Mouse (Mus musculus): ENCODE data around the gene Rhot1. TPM values are rescaled to one million over a fixed set of nuclear protein-coding genes. Genes with fewer than 3 reads are reported as not detected.

Gene Rhot1
- 46.4 and 48.1 TPM in 2 replicates for polyA plus RNA-seq (2015; fragmentation: Nextera tagmentation; extraction: Ambion mirVana)

DNA sequence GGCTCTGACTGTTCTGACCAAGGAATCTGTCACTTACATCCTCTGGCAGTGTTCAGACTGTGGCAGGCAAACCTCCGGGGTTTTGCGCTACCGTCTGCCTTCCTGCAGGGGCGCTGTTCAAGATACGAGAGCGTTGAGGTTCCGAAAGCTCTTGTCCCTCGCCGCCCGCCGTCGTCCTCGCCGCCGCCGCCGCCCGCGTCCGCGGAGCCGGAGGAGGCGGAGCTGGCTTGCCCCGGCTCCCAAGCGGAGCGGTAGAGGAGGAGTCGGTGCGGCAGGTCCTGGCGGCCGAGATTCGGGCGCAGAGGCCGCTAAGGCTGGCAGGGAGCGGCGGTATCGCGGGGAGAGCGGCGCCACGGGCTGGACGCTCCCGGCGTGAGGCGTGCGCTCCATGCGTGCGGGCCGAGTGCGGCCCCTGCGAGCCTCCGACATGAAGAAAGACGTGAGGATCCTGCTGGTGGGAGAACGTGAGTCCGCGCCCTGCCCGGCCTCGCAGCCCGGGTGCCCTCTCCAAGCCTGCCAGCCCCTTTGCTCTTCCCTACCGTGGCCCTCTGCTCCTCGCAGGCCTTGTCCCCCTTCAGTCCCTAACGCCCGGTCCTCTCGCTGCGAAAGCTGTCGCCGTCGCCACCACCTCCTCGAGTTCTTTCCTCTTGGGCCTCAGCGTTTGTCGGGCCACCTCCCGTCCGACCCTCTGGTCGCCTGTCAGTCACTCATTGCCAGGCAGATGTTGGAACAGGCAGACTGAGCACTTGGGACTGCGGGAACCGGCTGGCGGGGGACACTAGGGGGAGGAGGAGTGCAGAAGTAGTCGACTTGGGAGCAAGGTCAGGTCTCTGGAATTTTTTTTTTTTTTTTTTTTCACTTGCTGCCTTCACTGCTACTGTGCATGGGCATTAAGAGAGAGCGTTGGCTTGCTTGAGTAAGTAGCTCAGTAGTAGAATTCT lies at the start of gene Rhot1:
Rhot1 (plus strand) TSS at position 160 of the 941 bp plus-strand sequence.
- no peaks in the 10 kb centered on the region for H3K27me3 ChIP-seq (ENCODE audit: insufficient read depth, low read length)
- under 1% methylated on average over 75 of the region's 78 CpGs for WGBS
- peak within 1 kb of the TSS; percentile 67 for H3K4me2 ChIP-seq (ENCODE audit: low read length)
- peak within 1 kb of the TSS; percentile 94 for H3K9ac ChIP-seq (ENCODE audit: low read depth, low read length)
- peak; percentile 88 for TF ChIP-seq CTCF (IDR thresholded peaks at IDR 0.05; ENCODE audit: low read depth)
- ATAC-seq (replicated peaks; ENCODE audit: low FRiP score, low read depth) (peak; percentile 95), DNase-seq (ENCODE audit: low spot score) (peak; percentile 95)
- H3K4me1 ChIP-seq (replicated peaks; ENCODE audit: insufficient read depth, low read length) = peaks cover 7% of the 10 kb centered on the region; the same call in 1 of the 2 replicates
- H3K4me3 ChIP-seq (replicated peaks; ENCODE audit: low read depth, low read length) = peak within 1 kb of the TSS; percentile 94
- H3K36me3 ChIP-seq (ENCODE audit: insufficient read depth, low read length) = no peaks in the 10 kb centered on the region
- peak within 1 kb of the TSS; percentile 97 for H3K27ac ChIP-seq
- no peaks in the 10 kb centered on the region for H3K9me3 ChIP-seq (replicated peaks; ENCODE audit: low read length)

GRCm38 (mm10) chr11:80161041-80161440 lies 47.8 kb upstream of the Rhot1 start:
- H3K36me3 ChIP-seq (ENCODE audit: insufficient read depth, low read length) = no peaks in the 10 kb centered on the region
- 72% methylated on average over 4 of the region's 4 CpGs for WGBS

GRCm38 (mm10) chr11:80163362-80164116 lies 45.3 kb upstream of the Rhot1 start:
- H3K4me2 ChIP-seq (ENCODE audit: low read length) = no peak overlapping the region
- no peak for TF ChIP-seq CTCF (IDR thresholded peaks at IDR 0.05; ENCODE audit: low read depth)
- no peaks in the 10 kb centered on the region for H3K4me1 ChIP-seq (replicated peaks; ENCODE audit: insufficient read depth, low read length)
- H3K9me3 ChIP-seq (replicated peaks; ENCODE audit: low read length) = no peaks in the 10 kb centered on the region
- H3K36me3 ChIP-seq (ENCODE audit: insufficient read depth, low read length) = no peaks in the 10 kb centered on the region
- no peak overlapping the region for H3K4me3 ChIP-seq (replicated peaks; ENCODE audit: low read depth, low read length)
- ATAC-seq (replicated peaks; ENCODE audit: low FRiP score, low read depth) (no peak), DNase-seq (ENCODE audit: low spot score) (no peak)
- WGBS = 63% methylated on average over 7 of the region's 7 CpGs
- no peak overlapping the region for H3K9ac ChIP-seq (ENCODE audit: low read depth, low read length)
- no peak overlapping the region for H3K27ac ChIP-seq
- H3K27me3 ChIP-seq (ENCODE audit: insufficient read depth, low read length) = no peaks in the 10 kb centered on the region

More at GRCm38 (mm10) chr11:80161041-80161440, 47.8 kb upstream of the Rhot1 start:
- no peak for TF ChIP-seq CTCF (IDR thresholded peaks at IDR 0.05; ENCODE audit: low read depth)
- Histone ChIP-seq H3K9me3 (replicated peaks; ENCODE audit: low read length) (no peaks in the 10 kb centered on the region), H3K9ac (ENCODE audit: low read depth, low read length) (no peak overlapping the region), H3K27me3 (ENCODE audit: insufficient read depth, low read length) (no peaks in the 10 kb centered on the region), H3K4me2 (ENCODE audit: low read length) (no peak overlapping the region), H3K4me1 (replicated peaks; ENCODE audit: insufficient read depth, low read length) (no peaks in the 10 kb centered on the region), H3K4me3 (replicated peaks; ENCODE audit: low read depth, low read length) (no peak overlapping the region), H3K27ac (no peak overlapping the region)
- ATAC-seq (replicated peaks; ENCODE audit: low FRiP score, low read depth) (no peak), DNase-seq (ENCODE audit: low spot score) (no peak)

DNA sequence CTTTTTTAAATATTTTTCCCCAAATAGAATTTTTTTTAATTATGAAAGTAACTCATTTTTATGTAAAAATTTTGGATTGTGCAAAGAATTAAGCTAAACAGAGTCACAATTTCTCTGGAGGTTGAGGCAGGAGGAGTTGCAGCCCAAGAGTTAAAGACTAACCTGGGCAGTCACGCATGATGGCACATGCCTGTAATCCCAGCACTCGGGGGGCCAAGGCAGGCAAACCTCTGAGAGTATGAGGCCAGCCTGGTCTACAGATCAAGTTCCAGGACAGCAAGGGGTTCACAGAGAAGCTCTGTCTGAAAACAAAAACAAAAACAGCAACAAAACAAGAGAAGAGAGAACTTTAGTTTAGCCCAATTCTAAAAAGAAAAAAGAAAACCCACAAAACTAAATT lies 44.6 kb upstream of the Rhot1 start:
- 36% methylated on average over 2 of the region's 2 CpGs for WGBS
- H3K9me3 ChIP-seq (replicated peaks; ENCODE audit: low read length) = no peaks in the 10 kb centered on the region
- H3K27me3 ChIP-seq (ENCODE audit: insufficient read depth, low read length) = no peaks in the 10 kb centered on the region
- no peak overlapping the region for H3K27ac ChIP-seq
- no peaks in the 10 kb centered on the region for H3K36me3 ChIP-seq (ENCODE audit: insufficient read depth, low read length)
- no peak overlapping the region for H3K4me2 ChIP-seq (ENCODE audit: low read length)
- no peak overlapping the region for H3K9ac ChIP-seq (ENCODE audit: low read depth, low read length)
- H3K4me1 ChIP-seq (replicated peaks; ENCODE audit: insufficient read depth, low read length) = no peaks in the 10 kb centered on the region
- DNase-seq (ENCODE audit: low spot score) = no peak
- TF ChIP-seq CTCF (IDR thresholded peaks at IDR 0.05; ENCODE audit: low read depth) = no peak
- H3K4me3 ChIP-seq (replicated peaks; ENCODE audit: low read depth, low read length) = no peak overlapping the region
- no peak for ATAC-seq (replicated peaks; ENCODE audit: low FRiP score, low read depth)

GRCm38 (mm10) chr11:80168121-80168520 lies 40.7 kb upstream of the Rhot1 start:
- Histone ChIP-seq H3K9ac (ENCODE audit: low read depth, low read length) (no peak overlapping the region), H3K4me2 (ENCODE audit: low read length) (no peak overlapping the region), H3K9me3 (replicated peaks; ENCODE audit: low read length) (no peaks in the 10 kb centered on the region), H3K4me3 (replicated peaks; ENCODE audit: low read depth, low read length) (no peak overlapping the region), H3K27ac (no peak overlapping the region), H3K27me3 (ENCODE audit: insufficient read depth, low read length) (no peaks in the 10 kb centered on the region), H3K36me3 (ENCODE audit: insufficient read depth, low read length) (no peaks in the 10 kb centered on the region), H3K4me1 (replicated peaks; ENCODE audit: insufficient read depth, low read length) (no peaks in the 10 kb centered on the region)
- no peak for ATAC-seq (replicated peaks; ENCODE audit: low FRiP score, low read depth)
- no peak for DNase-seq (ENCODE audit: low spot score)
- no peak for TF ChIP-seq CTCF (IDR thresholded peaks at IDR 0.05; ENCODE audit: low read depth)
- 92% methylated on average over 9 of the region's 9 CpGs for WGBS

- no peak for TF ChIP-seq CTCF (IDR thresholded peaks at IDR 0.05; ENCODE audit: low read depth)
- 70% methylated on average over 4 of the region's 4 CpGs for WGBS
- Histone ChIP-seq H3K36me3 (ENCODE audit: insufficient read depth, low read length) (no peaks in the 10 kb centered on the region), H3K4me2 (ENCODE audit: low read length) (no peak overlapping the region), H3K4me1 (replicated peaks; ENCODE audit: insufficient read depth, low read length) (no peaks in the 10 kb centered on the region), H3K27me3 (ENCODE audit: insufficient read depth, low read length) (no peaks in the 10 kb centered on the region), H3K9ac (ENCODE audit: low read depth, low read length) (no peak overlapping the region), H3K4me3 (replicated peaks; ENCODE audit: low read depth, low read length) (no peak overlapping the region), H3K9me3 (replicated peaks; ENCODE audit: low read length) (no peaks in the 10 kb centered on the region), H3K27ac (no peak overlapping the region)
- ATAC-seq (replicated peaks; ENCODE audit: low FRiP score, low read depth) (no peak), DNase-seq (ENCODE audit: low spot score) (no peak)
Observed at GRCm38 (mm10) chr11:80168611-80169249, 40.1 kb upstream of the Rhot1 start.

Data from kidney, postnatal 0 days (tissue).